Mouse (Mus musculus): Measurements from ENCODE around the gene Samm50. TPM values are rescaled to one million over a fixed set of nuclear protein-coding genes. Genes with fewer than 3 reads are reported as not detected.

Samm50 gene
- polyA plus RNA-seq, 1 experiment from 2014 or later, result 110 TPM

DNA sequence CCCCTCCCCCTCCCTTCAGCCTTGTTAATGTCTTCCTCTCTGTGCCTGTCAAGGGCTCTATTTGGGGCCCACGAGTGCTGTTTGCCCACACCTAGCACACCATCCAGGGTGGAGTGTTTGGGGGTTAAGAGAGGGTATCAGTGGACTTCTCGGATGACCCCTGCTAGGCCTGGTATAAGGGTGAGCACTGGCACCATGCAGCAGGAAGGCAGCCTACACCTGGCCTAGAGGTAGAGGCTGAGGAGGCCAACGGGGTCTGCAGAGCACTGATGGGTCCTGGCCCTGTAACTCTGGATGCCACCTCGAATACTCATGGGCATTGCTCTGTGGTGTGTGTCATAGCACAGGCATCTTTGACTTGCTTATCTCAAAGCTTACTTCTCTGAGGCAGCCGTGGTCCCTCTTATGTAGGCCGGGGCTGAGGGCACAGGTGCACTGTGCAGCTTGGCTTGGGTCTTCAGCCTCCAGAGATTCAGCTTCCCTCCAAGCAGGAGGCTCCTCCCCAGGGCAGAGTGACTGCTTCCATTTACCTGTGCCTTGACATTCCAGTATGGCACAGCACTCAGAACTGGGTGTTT lies 21.2 kb downstream of the Samm50 start:
- Histone ChIP-seq H3K4me3 (no peak overlapping the region), H3K27me3 (ENCODE audit: low read depth, poor library complexity, severe bottlenecking) (no peaks in the 10 kb centered on the region), H3K36me3 (peaks cover 61% of the 10 kb centered on the region), H3K27ac (replicated peaks) (0 out of 2 replicates have a peak overlapping the region, but pooled peaks have one; percentile 23), H3K4me1 (peaks cover 59% of the 10 kb centered on the region), H3K9me3 (replicated peaks) (no peaks in the 10 kb centered on the region)
- DNase-seq (ENCODE audit: low spot score), result no peak
- WGBS, result 93% methylated on average over 6 of the region's 6 CpGs

DNA sequence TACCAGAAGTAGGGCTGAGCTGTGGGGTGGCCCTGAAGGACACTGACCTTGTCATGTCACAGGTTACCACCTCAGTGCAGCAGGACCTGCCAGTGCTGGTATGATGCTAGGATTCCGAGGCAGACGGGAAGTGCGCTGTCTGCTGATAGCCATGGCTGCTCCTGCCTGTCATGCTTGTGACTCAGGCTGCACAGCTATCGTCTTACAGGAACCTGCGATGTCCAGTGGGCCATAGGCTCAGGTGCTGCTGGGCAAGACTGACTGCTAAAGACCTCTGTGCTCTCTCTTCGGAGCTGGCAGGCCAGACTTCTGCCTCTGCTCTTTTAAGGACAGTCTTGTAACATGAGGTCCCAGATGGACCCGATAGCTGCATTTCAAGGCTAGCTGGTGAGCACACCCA lies 22.4 kb downstream of the Samm50 start:
- DNase-seq (ENCODE audit: low spot score), result no peak
- no peaks in the 10 kb centered on the region for H3K9me3 ChIP-seq (replicated peaks)
- H3K27me3 ChIP-seq (ENCODE audit: low read depth, poor library complexity, severe bottlenecking), result no peaks in the 10 kb centered on the region
- no peak overlapping the region for H3K4me3 ChIP-seq
- peaks cover 49% of the 10 kb centered on the region for H3K36me3 ChIP-seq
- peaks cover 70% of the 10 kb centered on the region for H3K4me1 ChIP-seq
- 0 out of 2 replicates have a peak overlapping the region, but pooled peaks have one; percentile 2 for H3K27ac ChIP-seq (replicated peaks)
- WGBS, result 89% methylated on average over 7 of the region's 7 CpGs

DNA sequence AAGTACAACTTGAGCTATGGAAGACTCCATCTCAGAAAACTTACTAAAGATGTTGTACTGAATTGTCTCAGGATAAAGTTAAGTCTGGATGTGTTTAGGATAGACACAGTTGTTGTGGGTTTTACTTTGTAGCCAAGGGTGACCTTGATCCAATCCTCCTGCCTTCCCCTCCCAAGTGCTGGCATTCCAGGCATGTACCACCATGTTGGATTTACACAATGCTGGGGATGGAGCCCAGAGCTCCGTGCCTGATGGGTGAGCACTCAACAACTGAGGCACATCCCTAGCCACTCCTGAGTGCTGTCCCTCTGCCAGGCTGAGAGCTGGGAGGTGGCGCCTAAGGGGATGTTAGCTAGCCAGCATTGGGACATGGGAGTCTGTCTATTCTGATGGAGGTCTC lies 23.2 kb downstream of the Samm50 start:
- WGBS, result 75% methylated on average over 2 of the region's 2 CpGs
- Histone ChIP-seq H3K4me3 (no peak overlapping the region), H3K27ac (replicated peaks) (no peak overlapping the region), H3K36me3 (peaks cover 41% of the 10 kb centered on the region), H3K4me1 (peaks cover 70% of the 10 kb centered on the region), H3K27me3 (ENCODE audit: low read depth, poor library complexity, severe bottlenecking) (no peaks in the 10 kb centered on the region), H3K9me3 (replicated peaks) (no peaks in the 10 kb centered on the region)
- DNase-seq (ENCODE audit: low spot score), result no peak

DNA sequence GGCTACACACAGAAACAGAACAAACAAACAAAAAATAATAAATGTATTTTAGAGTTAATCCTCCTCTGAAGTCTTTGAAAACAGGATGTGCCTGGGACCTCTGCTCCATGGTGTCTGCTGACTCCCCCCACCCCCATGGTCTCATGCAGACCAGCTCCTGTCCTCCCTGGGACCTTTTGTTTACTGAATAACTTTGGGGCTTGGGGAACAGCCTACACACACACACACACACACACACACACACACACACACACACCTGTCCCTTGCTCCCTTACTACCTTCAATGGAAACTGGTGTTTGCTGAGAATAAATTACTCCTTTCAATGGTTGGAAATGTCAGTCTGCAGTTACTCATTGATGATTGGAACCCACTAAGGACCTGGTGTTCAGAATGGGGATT lies 24.0 kb downstream of the Samm50 start:
- no peak for DNase-seq (ENCODE audit: low spot score)
- H3K36me3 ChIP-seq, result peaks cover 33% of the 10 kb centered on the region
- H3K27ac ChIP-seq (replicated peaks), result peak overlapping the region; percentile 61
- H3K4me1 ChIP-seq, result peaks cover 70% of the 10 kb centered on the region
- H3K9me3 ChIP-seq (replicated peaks), result no peaks in the 10 kb centered on the region
- no peak overlapping the region for H3K4me3 ChIP-seq
- H3K27me3 ChIP-seq (ENCODE audit: low read depth, poor library complexity, severe bottlenecking), result no peaks in the 10 kb centered on the region

DNA sequence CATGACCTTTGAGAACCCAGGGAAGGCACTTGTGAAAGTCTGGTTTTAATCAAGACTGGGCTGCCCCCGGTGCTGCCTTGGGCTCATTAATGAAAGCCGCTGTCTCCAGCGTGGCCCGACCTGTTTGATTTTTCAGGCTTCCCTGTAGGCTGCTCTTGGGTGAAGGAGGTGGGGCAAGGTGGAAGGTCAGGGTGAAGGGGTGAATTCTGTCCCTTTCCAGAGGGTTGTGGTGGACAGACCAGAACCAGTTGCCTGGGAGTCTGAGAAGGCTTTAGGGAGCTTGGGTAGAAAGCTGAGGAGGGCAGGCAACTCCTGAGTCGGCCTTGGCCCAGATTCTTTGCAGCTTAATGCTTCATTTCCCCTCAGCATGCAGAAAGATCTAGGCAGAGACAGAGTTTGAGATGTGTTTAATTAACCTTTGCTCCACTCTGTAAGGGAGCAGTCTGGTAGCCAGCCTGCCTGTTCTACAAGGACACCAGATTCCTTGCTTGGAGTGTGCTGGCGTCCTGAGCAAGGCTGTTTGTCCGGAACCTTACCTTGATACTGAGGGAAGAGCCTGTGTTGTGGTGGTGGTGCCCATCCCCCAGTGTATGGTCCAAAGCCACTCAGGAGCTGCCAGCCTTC lies 24.5 kb downstream of the Samm50 start:
- WGBS, result 45% methylated on average over 7 of the region's 7 CpGs
- Histone ChIP-seq H3K27ac (replicated peaks) (peak overlapping the region; percentile 61), H3K4me1 (peaks cover 70% of the 10 kb centered on the region), H3K4me3 (no peak overlapping the region), H3K27me3 (ENCODE audit: low read depth, poor library complexity, severe bottlenecking) (no peaks in the 10 kb centered on the region), H3K36me3 (peaks cover 28% of the 10 kb centered on the region), H3K9me3 (replicated peaks) (no peaks in the 10 kb centered on the region)
- peak; percentile 38 for DNase-seq (ENCODE audit: low spot score)

GRCm38 (mm10) chr15:84217969-84218782 lies 26.1 kb downstream of the Samm50 start:
- Histone ChIP-seq H3K27ac (replicated peaks) (peak overlapping the region; percentile 38; the same call in 1 of the 2 replicates), H3K4me3 (no peak overlapping the region), H3K9me3 (replicated peaks) (no peaks in the 10 kb centered on the region), H3K4me1 (peaks cover 58% of the 10 kb centered on the region), H3K36me3 (peaks cover 20% of the 10 kb centered on the region), H3K27me3 (ENCODE audit: low read depth, poor library complexity, severe bottlenecking) (no peaks in the 10 kb centered on the region)
- WGBS, result 61% methylated on average over 23 of the region's 23 CpGs
- no peak for DNase-seq (ENCODE audit: low spot score)

GRCm38 (mm10) chr15:84218783-84219271 lies 26.8 kb downstream of the Samm50 start:
- H3K36me3 ChIP-seq, result peaks cover 14% of the 10 kb centered on the region
- peaks cover 58% of the 10 kb centered on the region for H3K4me1 ChIP-seq
- 67% methylated on average over 9 of the region's 9 CpGs for WGBS
- H3K27me3 ChIP-seq (ENCODE audit: low read depth, poor library complexity, severe bottlenecking), result no peaks in the 10 kb centered on the region
- H3K4me3 ChIP-seq, result no peak overlapping the region
- no peaks in the 10 kb centered on the region for H3K9me3 ChIP-seq (replicated peaks)
- DNase-seq (ENCODE audit: low spot score), result no peak
- H3K27ac ChIP-seq (replicated peaks), result peak overlapping the region; percentile 29; the same call in 1 of the 2 replicates

- WGBS, result 89% methylated on average over 5 of the region's 5 CpGs
- Histone ChIP-seq H3K27ac (replicated peaks) (no peak overlapping the region), H3K4me1 (peaks cover 54% of the 10 kb centered on the region)
These were observed 29.5 kb downstream of the Samm50 start for GRCm38 (mm10) chr15:84221539-84221938.

DNA sequence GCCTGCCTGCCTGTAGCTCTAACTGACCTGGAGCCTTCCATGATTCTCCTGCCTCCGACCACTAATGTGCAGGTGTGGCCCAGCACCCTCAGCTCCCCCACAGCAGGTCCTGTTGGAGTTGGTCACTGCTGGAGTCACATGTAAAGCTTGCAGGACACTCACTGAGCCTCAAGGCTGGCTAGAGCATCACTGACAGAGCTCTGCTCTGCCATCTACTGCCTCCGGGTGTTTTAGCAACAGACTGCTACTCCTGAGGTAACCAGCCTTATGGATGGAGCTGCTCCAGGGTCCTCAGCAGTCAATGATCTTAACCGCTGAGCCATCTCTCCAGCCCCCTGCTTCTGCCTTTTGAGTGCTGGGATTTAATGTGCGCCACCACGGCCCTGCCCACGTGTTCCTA lies 31.4 kb downstream of the Samm50 start:
- H3K4me1 ChIP-seq, result peaks cover 53% of the 10 kb centered on the region
- H3K4me3 ChIP-seq, result no peak overlapping the region
- WGBS, result 33% methylated on average over 6 of the region's 6 CpGs
- no peaks in the 10 kb centered on the region for H3K36me3 ChIP-seq
- H3K9me3 ChIP-seq (replicated peaks), result no peaks in the 10 kb centered on the region
- H3K27me3 ChIP-seq (ENCODE audit: low read depth, poor library complexity, severe bottlenecking), result no peaks in the 10 kb centered on the region
- no peak for DNase-seq (ENCODE audit: low spot score)
- H3K27ac ChIP-seq (replicated peaks), result peak overlapping the region; percentile 35; the same call in 1 of the 2 replicates

More at GRCm38 (mm10) chr15:84221539-84221938, 29.5 kb downstream of the Samm50 start:
- Histone ChIP-seq H3K4me3 (no peak overlapping the region), H3K9me3 (replicated peaks) (no peaks in the 10 kb centered on the region), H3K36me3 (no peaks in the 10 kb centered on the region), H3K27me3 (ENCODE audit: low read depth, poor library complexity, severe bottlenecking) (no peaks in the 10 kb centered on the region)
- DNase-seq (ENCODE audit: low spot score), result no peak

- Histone ChIP-seq H3K36me3 (no peaks in the 10 kb centered on the region), H3K9me3 (replicated peaks) (no peaks in the 10 kb centered on the region), H3K4me1 (peaks cover 47% of the 10 kb centered on the region), H3K27me3 (ENCODE audit: low read depth, poor library complexity, severe bottlenecking) (peaks cover 4% of the 10 kb centered on the region), H3K4me3 (no peak overlapping the region), H3K27ac (replicated peaks) (no peak overlapping the region)
- no peak for DNase-seq (ENCODE audit: low spot score)
- WGBS, result 71% methylated on average over 10 of the region's 10 CpGs
These were observed 32.7 kb downstream of the Samm50 start for GRCm38 (mm10) chr15:84224779-84225178.

- Histone ChIP-seq H3K27me3 (ENCODE audit: low read depth, poor library complexity, severe bottlenecking) (peaks cover 22% of the 10 kb centered on the region), H3K27ac (replicated peaks) (peak overlapping the region; percentile 77), H3K4me1 (peaks cover 69% of the 10 kb centered on the region), H3K36me3 (no peaks in the 10 kb centered on the region), H3K9me3 (replicated peaks) (no peaks in the 10 kb centered on the region), H3K4me3 (no peak overlapping the region)
- DNase-seq (ENCODE audit: low spot score), result peak; percentile 40
- WGBS, result 69% methylated on average over 15 of the region's 15 CpGs
These were observed 34.9 kb downstream of the Samm50 start for GRCm38 (mm10) chr15:84226918-84227317.

DNA sequence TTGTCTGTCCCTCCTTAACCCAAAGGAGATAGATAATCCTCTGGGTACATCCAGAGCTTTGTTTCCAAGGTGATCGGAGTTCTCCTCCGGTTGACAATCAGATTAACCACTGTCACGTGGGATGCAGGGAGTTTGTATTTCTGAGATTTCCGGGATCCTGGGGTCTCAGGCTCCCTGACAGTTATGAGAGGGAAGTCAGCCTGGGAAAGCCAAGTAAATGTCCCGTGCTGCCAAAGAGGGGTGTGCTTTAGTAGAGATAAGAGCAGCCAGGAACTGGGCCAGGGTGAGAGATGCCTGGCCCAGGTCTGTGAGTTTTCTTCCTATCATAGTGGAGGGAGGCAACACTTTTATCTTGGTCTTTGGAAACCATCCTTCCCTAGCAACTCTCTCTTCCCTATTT lies 38.6 kb downstream of the Samm50 start:
- Histone ChIP-seq H3K27ac (replicated peaks) (peak overlapping the region; percentile 83), H3K27me3 (ENCODE audit: low read depth, poor library complexity, severe bottlenecking) (peaks cover 38% of the 10 kb centered on the region), H3K9me3 (replicated peaks) (no peaks in the 10 kb centered on the region), H3K4me1 (peaks cover 77% of the 10 kb centered on the region), H3K36me3 (0 out of 2 replicates have a peak, but pooled peaks cover 2% of the 10 kb centered on the region), H3K4me3 (peak overlapping the region; percentile 61)
- DNase-seq (ENCODE audit: low spot score), result no peak
- WGBS, result 4% methylated on average over 5 of the region's 5 CpGs
